In the genomic region with DNA sequence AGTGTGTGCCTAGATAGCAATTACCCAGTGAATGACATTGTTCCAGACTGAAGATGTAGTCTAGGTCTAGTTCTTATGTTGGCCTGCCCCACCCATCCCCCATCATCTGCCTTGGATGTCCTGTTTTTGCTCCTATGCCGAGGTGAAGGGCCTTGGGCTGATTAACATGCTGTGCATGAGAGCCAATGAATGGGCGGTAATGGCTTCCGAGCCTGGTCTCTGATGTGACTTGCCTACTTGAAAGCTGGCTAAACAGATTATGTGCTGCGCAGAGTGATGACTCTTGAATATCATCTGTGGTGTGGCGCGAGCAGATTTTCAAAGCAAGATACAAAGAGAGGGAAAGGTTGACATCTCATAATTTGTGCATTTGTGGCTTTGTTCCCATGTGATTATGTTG, we compare ENCODE assay signal across 23 mouse cellular contexts.
DNase-seq lines count a peak whose midpoint lies in the region; ATAC-seq lines count a peak whose summit lies in the region.
"Had no signal": no experiment of that assay in that cellular context is flagged by ENCODE, and none has a peak within 500 bp of the region (broad histone marks: within the 10 kb centered on the region; RNA-seq: fewer than 3 reads in every experiment).

No protein-coding gene starts in this region.

- H3K9ac ChIP-seq in forebrain, embryonic 14.5 days (ENCODE audit: low read length), result no peak overlapping the region
- H3K9ac ChIP-seq in midbrain, embryonic 14.5 days (replicated peaks; ENCODE audit: low read length), result no peak overlapping the region
- no peak overlapping the region for H3K9ac ChIP-seq in midbrain, embryonic 16.5 days (ENCODE audit: low read depth, low read length)
- H3K9ac ChIP-seq in forebrain, embryonic 16.5 days (replicated peaks; ENCODE audit: low read depth, low read length), result no peak overlapping the region
- H3K9ac ChIP-seq: embryonic facial prominence, embryonic 12.5 days; heart, embryonic 13.5 days; hindbrain, embryonic 12.5 days had no signal

- no peaks in the 10 kb centered on the region for H3K27me3 ChIP-seq in forebrain, embryonic 14.5 days (replicated peaks; ENCODE audit: control insufficient read depth, insufficient read depth, low read length)
- H3K27me3 ChIP-seq in forebrain, embryonic 10.5 days (ENCODE audit: poor library complexity, severe bottlenecking), result no peaks in the 10 kb centered on the region
- H3K27me3 ChIP-seq in midbrain, embryonic 14.5 days (ENCODE audit: control insufficient read depth, insufficient read depth, low read length), result no peaks in the 10 kb centered on the region
- H3K27me3 ChIP-seq in midbrain, embryonic 16.5 days (ENCODE audit: control insufficient read depth, insufficient read depth, low read depth, low read length), result no peaks in the 10 kb centered on the region
- H3K27me3 ChIP-seq in forebrain, embryonic 16.5 days (replicated peaks; ENCODE audit: control insufficient read depth, insufficient read depth, low read length), result no peaks in the 10 kb centered on the region
- H3K27me3 ChIP-seq: CH12.LX; embryonic facial prominence, embryonic 12.5 days; heart, embryonic 13.5 days; hindbrain, embryonic 12.5 days; Patski had no signal

- H3K27ac ChIP-seq in forebrain, embryonic 14.5 days (ENCODE audit: low read depth, low read length), result no peak overlapping the region
- no peak overlapping the region for H3K27ac ChIP-seq in forebrain, embryonic 10.5 days
- H3K27ac ChIP-seq in midbrain, embryonic 14.5 days (replicated peaks; ENCODE audit: low read depth, low read length), result no peak overlapping the region
- H3K27ac ChIP-seq in midbrain, embryonic 16.5 days (ENCODE audit: low read length), result no peak overlapping the region
- no peak overlapping the region for H3K27ac ChIP-seq in forebrain, embryonic 16.5 days (ENCODE audit: low read length)
- H3K27ac ChIP-seq: embryonic facial prominence, embryonic 12.5 days; heart, embryonic 13.5 days; hindbrain, embryonic 12.5 days had no signal

- WGBS in forebrain, embryonic 14.5 days, result 73% methylated on average over 6 of the region's 6 CpGs
- 91% methylated on average over 6 of the region's 6 CpGs for WGBS in forebrain, embryonic 10.5 days
- 40% methylated on average over 6 of the region's 6 CpGs for WGBS in midbrain, embryonic 14.5 days
- 41% methylated on average over 6 of the region's 6 CpGs for WGBS in midbrain, embryonic 16.5 days
- 58% methylated on average over 6 of the region's 6 CpGs for WGBS in forebrain, embryonic 16.5 days

- H3K4me2 ChIP-seq in forebrain, embryonic 14.5 days (ENCODE audit: low read length), result no peak overlapping the region
- no peak overlapping the region for H3K4me2 ChIP-seq in midbrain, embryonic 14.5 days (ENCODE audit: low read length)
- H3K4me2 ChIP-seq in midbrain, embryonic 16.5 days (ENCODE audit: low read length), result no peak overlapping the region
- no peak overlapping the region for H3K4me2 ChIP-seq in forebrain, embryonic 16.5 days (ENCODE audit: low read length)
- H3K4me2 ChIP-seq: embryonic facial prominence, embryonic 12.5 days; heart, embryonic 13.5 days; hindbrain, embryonic 12.5 days had no signal

- H3K36me3 ChIP-seq in forebrain, embryonic 14.5 days (ENCODE audit: control insufficient read depth, insufficient read depth, low read length), result no peaks in the 10 kb centered on the region
- H3K36me3 ChIP-seq in forebrain, embryonic 10.5 days (replicated peaks), result no peaks in the 10 kb centered on the region
- H3K36me3 ChIP-seq in midbrain, embryonic 14.5 days (ENCODE audit: control insufficient read depth, insufficient read depth, low read length), result no peaks in the 10 kb centered on the region
- H3K36me3 ChIP-seq in midbrain, embryonic 16.5 days (ENCODE audit: control insufficient read depth, insufficient read depth, low read length), result no peaks in the 10 kb centered on the region
- H3K36me3 ChIP-seq in forebrain, embryonic 16.5 days (ENCODE audit: control insufficient read depth, insufficient read depth), result no peaks in the 10 kb centered on the region
- H3K36me3 ChIP-seq: embryonic facial prominence, embryonic 12.5 days; hindbrain, embryonic 12.5 days had no signal

- H3K9me3 ChIP-seq in forebrain, embryonic 14.5 days (replicated peaks; ENCODE audit: control insufficient read depth, low read length), result no peaks in the 10 kb centered on the region
- H3K9me3 ChIP-seq in forebrain, embryonic 10.5 days, result no peaks in the 10 kb centered on the region
- H3K9me3 ChIP-seq in midbrain, embryonic 14.5 days (ENCODE audit: control insufficient read depth, low read length), result no peaks in the 10 kb centered on the region
- no peaks in the 10 kb centered on the region for H3K9me3 ChIP-seq in midbrain, embryonic 16.5 days (replicated peaks; ENCODE audit: control insufficient read depth, low read length, poor library complexity, severe bottlenecking)
- no peaks in the 10 kb centered on the region for H3K9me3 ChIP-seq in forebrain, embryonic 16.5 days (ENCODE audit: control insufficient read depth, low read length)
- H3K9me3 ChIP-seq: embryonic facial prominence, embryonic 12.5 days; heart, embryonic 13.5 days; hindbrain, embryonic 12.5 days had no signal

- DNase-seq in forebrain, embryonic 14.5 days (ENCODE audit: low spot score), result peak; percentile 29
- DNase-seq in forebrain, embryonic 10.5 days (ENCODE audit: extremely low spot score, low spot score), result no peak
- peak; percentile 10 to 28 for DNase-seq in layer of hippocampus, postnatal 14 days (ENCODE audit: low spot score in 2 of 2)
- DNase-seq in layer of hippocampus, adult 11-12 months (ENCODE audit: low spot score), result no peak
- DNase-seq in midbrain, embryonic 14.5 days, result peak; percentile 56
- DNase-seq: adrenal gland, postnatal 25 days; cerebellum, adult 11 months; cerebellum, adult 8-10 months; cerebellum, postnatal 14 days; gastrocnemius, postnatal 36 days; heart, adult 11 months; heart, postnatal 4 days had no signal

- no peak for ATAC-seq in forebrain, embryonic 14.5 days
- no peak for ATAC-seq in midbrain, embryonic 14.5 days (ENCODE audit: low FRiP score, low TSS enrichment)
- ATAC-seq in midbrain, embryonic 16.5 days, result no peak
- ATAC-seq in forebrain, embryonic 16.5 days, result peak; percentile 54
- ATAC-seq in monocyte, adult 5-6 weeks (replicated peaks; ENCODE audit: insufficient number of reproducible peaks, low FRiP score, low TSS enrichment, poor library complexity, severe bottlenecking), result no peak
- ATAC-seq: activated CD4-positive, CD25-positive, alpha-beta regulatory T cell, adult 4 months; hindbrain, embryonic 16.5 days; inflammation-experienced regulatory T-cells, adult 6 months; Patski had no signal

- H3K4me1 ChIP-seq in forebrain, embryonic 14.5 days (ENCODE audit: control insufficient read depth, insufficient read depth, low read length), result no peaks in the 10 kb centered on the region
- peaks cover 2% of the 10 kb centered on the region; the same call in 1 of the 2 replicates for H3K4me1 ChIP-seq in forebrain, embryonic 10.5 days
- H3K4me1 ChIP-seq in midbrain, embryonic 14.5 days (ENCODE audit: control insufficient read depth, insufficient read depth, low read length), result 0 out of 2 replicates have a peak, but pooled peaks cover 3% of the 10 kb centered on the region
- H3K4me1 ChIP-seq in midbrain, embryonic 16.5 days (ENCODE audit: control insufficient read depth, insufficient read depth, low read length), result no peaks in the 10 kb centered on the region
- peaks cover 2% of the 10 kb centered on the region; the same call in 1 of the 2 replicates for H3K4me1 ChIP-seq in forebrain, embryonic 16.5 days (replicated peaks; ENCODE audit: control insufficient read depth, insufficient read depth, low read length)
- H3K4me1 ChIP-seq: embryonic facial prominence, embryonic 12.5 days; heart, embryonic 13.5 days had no signal

- no peak overlapping the region for H3K4me3 ChIP-seq in forebrain, embryonic 14.5 days (ENCODE audit: low read depth, low read length)
- H3K4me3 ChIP-seq in forebrain, embryonic 10.5 days, result no peak overlapping the region
- H3K4me3 ChIP-seq in midbrain, embryonic 14.5 days (replicated peaks; ENCODE audit: low read depth, low read length), result no peak overlapping the region
- no peak overlapping the region for H3K4me3 ChIP-seq in midbrain, embryonic 16.5 days (ENCODE audit: low read depth, low read length)
- H3K4me3 ChIP-seq in forebrain, embryonic 16.5 days (replicated peaks; ENCODE audit: low read length), result no peak overlapping the region
- H3K4me3 ChIP-seq: embryonic facial prominence, embryonic 12.5 days; heart, embryonic 13.5 days; hindbrain, embryonic 12.5 days had no signal

Comparison
In these comparisons a context has a peak if more than half of its experiments do, and no peak if none do; other contexts are left out.
1. DNase-seq: peak in forebrain, embryonic 14.5 days (single experiment), layer of hippocampus, postnatal 14 days (2 of 2) and midbrain, embryonic 14.5 days (single experiment); none in forebrain, embryonic 10.5 days (single experiment) and layer of hippocampus, adult 11-12 months (single experiment).